Mouse (Mus musculus): Measurements from ENCODE around the gene Dars.

DNA sequence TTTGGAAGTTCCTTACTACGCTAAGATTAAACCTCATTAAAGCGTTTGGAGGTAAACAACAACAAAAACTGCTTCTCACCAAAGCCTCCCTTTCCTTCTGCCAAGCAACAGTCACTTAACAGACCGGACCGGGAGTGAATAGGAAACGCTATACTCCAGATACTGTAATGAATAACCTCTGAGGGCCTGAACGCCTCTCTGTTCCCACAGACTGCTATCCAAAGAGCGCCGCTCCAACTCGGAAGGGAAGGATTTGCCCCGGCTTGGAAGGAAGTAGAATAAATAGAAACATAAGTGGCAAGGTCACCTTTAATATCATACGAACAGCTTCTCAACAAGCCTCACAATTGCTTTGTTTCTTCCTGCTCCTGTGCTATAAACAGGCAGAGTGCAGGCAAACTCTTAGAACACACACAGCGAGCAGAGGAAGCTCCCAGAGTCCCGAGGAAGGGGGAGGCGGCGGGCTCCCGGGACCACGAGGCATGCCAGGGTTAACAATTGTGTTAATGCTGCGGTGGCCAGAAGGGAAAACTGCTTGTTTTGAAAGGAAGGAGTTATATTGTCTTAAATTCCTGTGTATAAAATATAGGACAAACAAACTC is 39.8 kb upstream of the Dars start:
- TF ChIP-seq CTCF (IDR thresholded peaks at IDR 0.05; ENCODE audit: control insufficient read depth, insufficient read depth, insufficient replicate concordance, low read depth, low read length) = no peak
- TF ChIP-seq POLR2A (IDR thresholded peaks at IDR 0.05; ENCODE audit: control insufficient read depth, low read depth, low read length) = no peak

Data from testis, adult 2 months (tissue).